Mouse (Mus musculus) liver, embryonic 12.5 days (tissue): ENCODE results near the gene Adam3. TPM values are rescaled to one million over a fixed set of nuclear protein-coding genes. Genes with fewer than 3 reads are reported as not detected.

Source experiments
- ATAC-seq: fragments of 200-750 bp; cut with Nextera tagmentation; 2 replicates; pipeline ENCODE4 v1.8.0; 2017; ENCODE audit warnings: moderate number of reproducible peaks, mild to moderate bottlenecking, moderate library complexity
- H3K27ac ChIP-seq: fragments of 300-500 bp; sonication (generic); 2 replicates; pipeline ENCODE4 v1.5.1; 2016; ENCODE audit warnings: mild to moderate bottlenecking
- H3K27me3 ChIP-seq: fragments of 300-500 bp; sonication (generic); replicated peaks from 2 replicates; pipeline ENCODE4 v1.6.1; 2016; ENCODE audit warnings: mild to moderate bottlenecking, moderate library complexity
- H3K36me3 ChIP-seq: fragments of 300-500 bp; sonication (generic); 2 replicates; pipeline ENCODE4 v1.6.1; 2016; ENCODE audit warnings: mild to moderate bottlenecking, moderate library complexity
- H3K4me1 ChIP-seq: fragments of 300-500 bp; sonication (generic); 2 replicates; pipeline ENCODE4 v1.6.1; 2016
- H3K4me2 ChIP-seq: fragments of 300-500 bp; sonication (generic); 2 replicates; pipeline ENCODE4 v1.6.1; 2016; ENCODE audit warnings: mild to moderate bottlenecking, moderate library complexity
- H3K4me3 ChIP-seq: fragments of 300-500 bp; sonication (generic); 2 replicates; pipeline ENCODE4 v1.5.1; 2016; ENCODE audit warnings: mild to moderate bottlenecking, moderate library complexity
- H3K9ac ChIP-seq: fragments of 300-500 bp; sonication (generic); 2 replicates; pipeline ENCODE4 v1.6.1; 2016; ENCODE audit warnings: mild to moderate bottlenecking, moderate library complexity
- H3K9me3 ChIP-seq: fragments of 300-500 bp; sonication (generic); replicated peaks from 2 replicates; pipeline ENCODE4 v1.6.1; 2016; ENCODE audit warnings: mild to moderate bottlenecking, moderate library complexity
- WGBS: fragments of 180-500 bp; shearing (Covaris S2); methylation state at CpG from one replicate; pipeline ENCODE4 v1.1.7; 2016; ENCODE audit not compliant: insufficient replicate concordance; 5-methylcytosine and 5-hydroxymethylcytosine counted together
- polyA plus RNA-seq: library from polyadenylated mRNA; unstranded; fragments of >200 nt; fragmentation: Nextera tagmentation; extraction: Ambion mirVana; gene quantifications from 2 replicates; pipeline ENCODE4 v1.2.1, GENCODE M21; 2016

Adam3 gene
- 0.21 TPM in 1 of 2 replicates, not detected in the other for polyA plus RNA-seq

DNA sequence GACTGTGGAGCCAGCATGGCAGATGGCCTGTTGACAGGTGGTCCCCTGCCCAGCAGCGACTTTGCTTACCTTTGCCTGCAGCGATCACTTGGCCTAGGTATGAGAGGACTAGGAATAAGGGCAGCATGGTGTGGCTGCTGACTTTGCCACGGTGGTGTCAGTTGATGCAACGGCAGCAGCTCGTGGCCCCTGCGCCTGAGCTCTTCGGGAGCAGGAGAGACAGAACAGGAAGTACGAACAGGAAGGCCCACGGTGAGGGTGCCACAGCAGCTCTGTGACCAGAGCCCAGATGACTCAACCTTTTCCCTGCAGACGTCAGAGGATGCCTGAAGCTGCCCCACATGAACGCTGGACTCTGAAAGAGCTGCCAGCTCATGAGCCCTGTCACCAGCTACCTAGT lies at the start of gene Adam3:
Gene Adam3 (minus strand): TSS at position 223 of the 400 bp plus-strand sequence.
- 19% methylated on average over 11 of the region's 11 CpGs for WGBS
- no peaks in the 10 kb centered on the region for H3K4me1 ChIP-seq
- no peaks in the 10 kb centered on the region for H3K36me3 ChIP-seq
- no peaks in the 10 kb centered on the region for H3K27me3 ChIP-seq
- H3K4me3 ChIP-seq = no peak within 1 kb of the TSS
- H3K4me2 ChIP-seq = no peak within 1 kb of the TSS
- H3K27ac ChIP-seq = no peak within 1 kb of the TSS
- no peak for ATAC-seq
- H3K9ac ChIP-seq = no peak within 1 kb of the TSS
- H3K9me3 ChIP-seq = no peaks in the 10 kb centered on the region

DNA sequence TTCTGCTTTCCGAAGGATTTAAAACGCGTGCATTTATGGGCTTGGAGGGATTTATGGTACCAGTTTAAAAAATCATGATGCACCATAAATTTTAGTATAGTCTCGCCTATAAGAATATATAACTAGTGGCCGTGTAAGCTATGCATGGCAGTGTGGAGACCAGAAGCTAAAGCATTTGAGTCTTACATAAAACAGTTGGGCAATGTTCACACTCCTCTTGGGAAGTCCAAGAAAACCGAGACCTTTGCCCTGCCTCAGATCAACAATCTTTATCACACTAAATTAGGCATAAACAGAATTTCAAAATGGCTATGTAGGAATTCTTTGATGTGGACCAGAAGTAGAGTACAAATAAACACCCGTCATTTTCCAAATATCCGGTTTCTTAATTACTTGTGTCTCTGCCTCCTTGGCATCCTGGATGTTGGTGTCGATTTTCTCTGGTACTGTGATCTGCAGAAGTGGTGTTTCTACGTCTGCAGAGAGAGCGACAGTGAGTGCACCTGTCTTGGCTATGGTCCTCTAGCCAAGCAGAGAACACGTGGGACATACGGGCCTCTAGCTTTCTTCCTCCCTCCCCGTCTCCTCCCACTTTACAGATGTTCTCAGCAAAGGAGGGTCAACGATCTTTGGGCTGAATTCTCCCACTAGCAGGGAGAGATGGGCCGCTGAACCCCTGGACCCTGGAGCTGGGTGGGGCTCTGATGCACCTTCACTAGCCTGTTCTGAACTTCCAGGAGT lies 596 bp downstream of the Adam3 start:
- Histone ChIP-seq H3K4me3 (no peak overlapping the region), H3K27ac (no peak overlapping the region), H3K4me1 (no peaks in the 10 kb centered on the region), H3K9me3 (no peaks in the 10 kb centered on the region), H3K27me3 (no peaks in the 10 kb centered on the region), H3K9ac (no peak overlapping the region), H3K4me2 (no peak overlapping the region), H3K36me3 (no peaks in the 10 kb centered on the region)
- no peak for ATAC-seq
- WGBS = 64% methylated on average over 16 of the region's 16 CpGs

Other genes starting within 250 kb of the Adam3 start
- 0.17 and 0.24 TPM in 2 replicates for gene Adam5, start 98.5 kb upstream of the Adam3 start, polyA plus RNA-seq